Mouse (Mus musculus): Measurements from ENCODE around the gene Galk2. TPM values are rescaled to one million over a fixed set of nuclear protein-coding genes. Genes with fewer than 3 reads are reported as not detected.

Gene Galk2
- polyA plus RNA-seq, 1 experiment from 2014 or later = 33.2 TPM

- H3K27me3 ChIP-seq (ENCODE audit: control insufficient read depth, insufficient read depth, low read depth, low read length) = no peaks in the 10 kb centered on the region
- no peak overlapping the region for H3K9ac ChIP-seq (ENCODE audit: low read depth, low read length)
- H3K4me2 ChIP-seq (ENCODE audit: low read length) = no peak overlapping the region
- H3K27ac ChIP-seq (ENCODE audit: low read length) = no peak overlapping the region
- H3K4me1 ChIP-seq (ENCODE audit: control insufficient read depth, insufficient read depth, low read length) = no peaks in the 10 kb centered on the region
- H3K9me3 ChIP-seq (replicated peaks; ENCODE audit: control insufficient read depth, low read length, poor library complexity, severe bottlenecking) = no peaks in the 10 kb centered on the region
- WGBS = 88% methylated on average over 1 of the region's 1 CpGs
- no peaks in the 10 kb centered on the region for H3K36me3 ChIP-seq (ENCODE audit: control insufficient read depth, insufficient read depth, low read length)
- no peak for ATAC-seq
- H3K4me3 ChIP-seq (ENCODE audit: low read depth, low read length) = no peak overlapping the region
These were observed 55.3 kb downstream of the Galk2 start for GRCm38 (mm10) chr2:125914167-125914566.

GRCm38 (mm10) chr2:125914713-125915112 lies 55.8 kb downstream of the Galk2 start:
- Histone ChIP-seq H3K4me1 (ENCODE audit: control insufficient read depth, insufficient read depth, low read length) (no peaks in the 10 kb centered on the region), H3K36me3 (ENCODE audit: control insufficient read depth, insufficient read depth, low read length) (no peaks in the 10 kb centered on the region), H3K4me2 (ENCODE audit: low read length) (no peak overlapping the region), H3K27ac (ENCODE audit: low read length) (no peak overlapping the region), H3K9me3 (replicated peaks; ENCODE audit: control insufficient read depth, low read length, poor library complexity, severe bottlenecking) (no peaks in the 10 kb centered on the region), H3K4me3 (ENCODE audit: low read depth, low read length) (no peak overlapping the region), H3K27me3 (ENCODE audit: control insufficient read depth, insufficient read depth, low read depth, low read length) (no peaks in the 10 kb centered on the region), H3K9ac (ENCODE audit: low read depth, low read length) (no peak overlapping the region)
- no peak for ATAC-seq

GRCm38 (mm10) chr2:125916652-125917296 lies 57.9 kb downstream of the Galk2 start:
- Histone ChIP-seq H3K9me3 (replicated peaks; ENCODE audit: control insufficient read depth, low read length, poor library complexity, severe bottlenecking) (no peaks in the 10 kb centered on the region), H3K36me3 (ENCODE audit: control insufficient read depth, insufficient read depth, low read length) (no peaks in the 10 kb centered on the region), H3K27me3 (ENCODE audit: control insufficient read depth, insufficient read depth, low read depth, low read length) (no peaks in the 10 kb centered on the region), H3K9ac (ENCODE audit: low read depth, low read length) (no peak overlapping the region), H3K4me2 (ENCODE audit: low read length) (no peak overlapping the region), H3K4me3 (ENCODE audit: low read depth, low read length) (no peak overlapping the region), H3K4me1 (ENCODE audit: control insufficient read depth, insufficient read depth, low read length) (no peaks in the 10 kb centered on the region), H3K27ac (ENCODE audit: low read length) (no peak overlapping the region)
- 86% methylated on average over 11 of the region's 11 CpGs for WGBS
- ATAC-seq = no peak

GRCm38 (mm10) chr2:125917297-125917679 lies 58.4 kb downstream of the Galk2 start:
- no peak overlapping the region for H3K9ac ChIP-seq (ENCODE audit: low read depth, low read length)
- H3K4me2 ChIP-seq (ENCODE audit: low read length) = no peak overlapping the region
- ATAC-seq = no peak
- no peaks in the 10 kb centered on the region for H3K36me3 ChIP-seq (ENCODE audit: control insufficient read depth, insufficient read depth, low read length)
- H3K27me3 ChIP-seq (ENCODE audit: control insufficient read depth, insufficient read depth, low read depth, low read length) = no peaks in the 10 kb centered on the region
- no peaks in the 10 kb centered on the region for H3K4me1 ChIP-seq (ENCODE audit: control insufficient read depth, insufficient read depth, low read length)
- H3K4me3 ChIP-seq (ENCODE audit: low read depth, low read length) = no peak overlapping the region
- no peaks in the 10 kb centered on the region for H3K9me3 ChIP-seq (replicated peaks; ENCODE audit: control insufficient read depth, low read length, poor library complexity, severe bottlenecking)
- H3K27ac ChIP-seq (ENCODE audit: low read length) = no peak overlapping the region
- 50% methylated on average over 3 of the region's 3 CpGs for WGBS

- ATAC-seq = no peak
- WGBS = 23% methylated on average over 5 of the region's 5 CpGs
- H3K9ac ChIP-seq (ENCODE audit: low read depth, low read length) = no peak overlapping the region
These were observed 62.4 kb downstream of the Galk2 start for GRCm38 (mm10) chr2:125921273-125921672.

GRCm38 (mm10) chr2:125922149-125922548 lies 63.2 kb downstream of the Galk2 start:
- no peaks in the 10 kb centered on the region for H3K27me3 ChIP-seq (ENCODE audit: control insufficient read depth, insufficient read depth, low read depth, low read length)
- ATAC-seq = no peak
- no peaks in the 10 kb centered on the region for H3K9me3 ChIP-seq (replicated peaks; ENCODE audit: control insufficient read depth, low read length, poor library complexity, severe bottlenecking)
- H3K4me2 ChIP-seq (ENCODE audit: low read length) = no peak overlapping the region
- no peaks in the 10 kb centered on the region for H3K4me1 ChIP-seq (ENCODE audit: control insufficient read depth, insufficient read depth, low read length)
- H3K36me3 ChIP-seq (ENCODE audit: control insufficient read depth, insufficient read depth, low read length) = no peaks in the 10 kb centered on the region
- WGBS = 100% methylated on average over 5 of the region's 5 CpGs
- no peak overlapping the region for H3K9ac ChIP-seq (ENCODE audit: low read depth, low read length)
- no peak overlapping the region for H3K27ac ChIP-seq (ENCODE audit: low read length)
- H3K4me3 ChIP-seq (ENCODE audit: low read depth, low read length) = no peak overlapping the region

More at GRCm38 (mm10) chr2:125921273-125921672, 62.4 kb downstream of the Galk2 start:
- H3K4me1 ChIP-seq (ENCODE audit: control insufficient read depth, insufficient read depth, low read length) = no peaks in the 10 kb centered on the region
- H3K27ac ChIP-seq (ENCODE audit: low read length) = no peak overlapping the region
- no peak overlapping the region for H3K4me3 ChIP-seq (ENCODE audit: low read depth, low read length)
- no peaks in the 10 kb centered on the region for H3K9me3 ChIP-seq (replicated peaks; ENCODE audit: control insufficient read depth, low read length, poor library complexity, severe bottlenecking)
- no peak overlapping the region for H3K4me2 ChIP-seq (ENCODE audit: low read length)
- H3K36me3 ChIP-seq (ENCODE audit: control insufficient read depth, insufficient read depth, low read length) = no peaks in the 10 kb centered on the region
- no peaks in the 10 kb centered on the region for H3K27me3 ChIP-seq (ENCODE audit: control insufficient read depth, insufficient read depth, low read depth, low read length)

GRCm38 (mm10) chr2:125922877-125923276 lies 64.0 kb downstream of the Galk2 start:
- Histone ChIP-seq H3K4me1 (ENCODE audit: control insufficient read depth, insufficient read depth, low read length) (no peaks in the 10 kb centered on the region), H3K4me3 (ENCODE audit: low read depth, low read length) (no peak overlapping the region), H3K36me3 (ENCODE audit: control insufficient read depth, insufficient read depth, low read length) (no peaks in the 10 kb centered on the region), H3K9me3 (replicated peaks; ENCODE audit: control insufficient read depth, low read length, poor library complexity, severe bottlenecking) (no peaks in the 10 kb centered on the region), H3K9ac (ENCODE audit: low read depth, low read length) (no peak overlapping the region), H3K27ac (ENCODE audit: low read length) (no peak overlapping the region), H3K27me3 (ENCODE audit: control insufficient read depth, insufficient read depth, low read depth, low read length) (no peaks in the 10 kb centered on the region), H3K4me2 (ENCODE audit: low read length) (no peak overlapping the region)
- WGBS = 90% methylated on average over 4 of the region's 4 CpGs
- ATAC-seq = no peak

GRCm38 (mm10) chr2:125923346-125923745 lies 64.4 kb downstream of the Galk2 start:
- H3K4me1 ChIP-seq (ENCODE audit: control insufficient read depth, insufficient read depth, low read length) = no peaks in the 10 kb centered on the region
- no peak overlapping the region for H3K4me2 ChIP-seq (ENCODE audit: low read length)
- H3K27me3 ChIP-seq (ENCODE audit: control insufficient read depth, insufficient read depth, low read depth, low read length) = no peaks in the 10 kb centered on the region
- 89% methylated on average over 5 of the region's 5 CpGs for WGBS
- ATAC-seq = no peak
- H3K36me3 ChIP-seq (ENCODE audit: control insufficient read depth, insufficient read depth, low read length) = peaks cover 2% of the 10 kb centered on the region; the same call in 1 of the 2 replicates
- H3K9ac ChIP-seq (ENCODE audit: low read depth, low read length) = no peak overlapping the region
- no peak overlapping the region for H3K4me3 ChIP-seq (ENCODE audit: low read depth, low read length)
- no peak overlapping the region for H3K27ac ChIP-seq (ENCODE audit: low read length)
- H3K9me3 ChIP-seq (replicated peaks; ENCODE audit: control insufficient read depth, low read length, poor library complexity, severe bottlenecking) = no peaks in the 10 kb centered on the region

GRCm38 (mm10) chr2:125924554-125924953 lies 65.6 kb downstream of the Galk2 start:
- ATAC-seq = no peak

More at GRCm38 (mm10) chr2:125924554-125924953, 65.6 kb downstream of the Galk2 start:
- Histone ChIP-seq H3K36me3 (ENCODE audit: control insufficient read depth, insufficient read depth, low read length) (peaks cover 3% of the 10 kb centered on the region; the same call in 1 of the 2 replicates), H3K4me2 (ENCODE audit: low read length) (no peak overlapping the region), H3K9me3 (replicated peaks; ENCODE audit: control insufficient read depth, low read length, poor library complexity, severe bottlenecking) (no peaks in the 10 kb centered on the region), H3K27ac (ENCODE audit: low read length) (no peak overlapping the region), H3K27me3 (ENCODE audit: control insufficient read depth, insufficient read depth, low read depth, low read length) (no peaks in the 10 kb centered on the region), H3K4me1 (ENCODE audit: control insufficient read depth, insufficient read depth, low read length) (no peaks in the 10 kb centered on the region), H3K4me3 (ENCODE audit: low read depth, low read length) (no peak overlapping the region), H3K9ac (ENCODE audit: low read depth, low read length) (no peak overlapping the region)
- WGBS = 86% methylated on average over 1 of the region's 1 CpGs

Data from midbrain, embryonic 16.5 days (tissue).